Mouse (Mus musculus) myocyte (in vitro differentiated cells): ENCODE measurements around the gene Tspan18.

ENCODE experiments used
- CEBPB ChIP-seq: IDR thresholded peaks from 2 replicates; pipeline ENCODE4 v1.6.1; 2011; ENCODE audit warnings: mild to moderate bottlenecking, moderate library complexity; ENCODE audit not compliant: poor library complexity, insufficient read depth, severe bottlenecking
- E2F4 ChIP-seq: IDR thresholded peaks from one replicate; pipeline ENCODE4 v1.6.1; 2011; ENCODE audit warnings: mild to moderate bottlenecking, control low read depth, moderate library complexity; ENCODE audit not compliant: insufficient read depth
- MAX ChIP-seq: IDR thresholded peaks from one replicate; pipeline ENCODE4 v1.6.1; 2011; ENCODE audit warnings: low read depth, mild to moderate bottlenecking, control low read depth
- MYOD1 ChIP-seq, 3 experiments: IDR thresholded peaks; one replicate each; pipeline ENCODE4 v1.6.1; 2011; ENCODE audit warnings: control low read depth in 2 of 3, low read depth in 2 of 3, mild to moderate bottlenecking in 2 of 3, moderate library complexity in 1 of 3; ENCODE audit not compliant: insufficient read length in 2 of 3, control insufficient read depth in 1 of 3
- MYOG ChIP-seq, 3 experiments: IDR thresholded peaks; one replicate each; pipeline ENCODE4 v1.6.1; 2011; ENCODE audit warnings: control low read depth in 2 of 3, low read depth in 2 of 3, mild to moderate bottlenecking in 2 of 3; ENCODE audit not compliant: insufficient read length in 2 of 3, control insufficient read depth in 1 of 3, insufficient read depth in 1 of 3
- POLR2A ChIP-seq: IDR thresholded peaks from one replicate; pipeline ENCODE4 v1.6.1; 2011; ENCODE audit warnings: low read depth, mild to moderate bottlenecking, control low read depth, moderate library complexity; ENCODE audit not compliant: insufficient read length
- POLR2AphosphoS2 ChIP-seq: IDR thresholded peaks from one replicate; pipeline ENCODE4 v1.6.1; 2011; ENCODE audit warnings: low read depth, control low read depth; ENCODE audit not compliant: insufficient read length
- REST ChIP-seq: IDR thresholded peaks from one replicate; pipeline ENCODE4 v1.6.1; 2011; ENCODE audit warnings: mild to moderate bottlenecking, control low read depth, moderate library complexity; ENCODE audit not compliant: insufficient read depth, insufficient read length
- SRF ChIP-seq: IDR thresholded peaks from one replicate; pipeline ENCODE4 v1.6.1; 2011; ENCODE audit warnings: low read depth; ENCODE audit not compliant: control insufficient read depth, insufficient read length
- TCF12 ChIP-seq: IDR thresholded peaks from one replicate; pipeline ENCODE4 v1.6.1; 2011; ENCODE audit warnings: mild to moderate bottlenecking, control low read depth; ENCODE audit not compliant: poor library complexity, insufficient read depth, severe bottlenecking
- TCF3 ChIP-seq: IDR thresholded peaks from one replicate; pipeline ENCODE4 v1.6.1; 2011; ENCODE audit warnings: low read depth, control low read depth; ENCODE audit not compliant: insufficient read length
- USF1 ChIP-seq: IDR thresholded peaks from one replicate; pipeline ENCODE4 v1.6.1; 2011; ENCODE audit warnings: low read depth, mild to moderate bottlenecking, control low read depth, moderate library complexity

DNA sequence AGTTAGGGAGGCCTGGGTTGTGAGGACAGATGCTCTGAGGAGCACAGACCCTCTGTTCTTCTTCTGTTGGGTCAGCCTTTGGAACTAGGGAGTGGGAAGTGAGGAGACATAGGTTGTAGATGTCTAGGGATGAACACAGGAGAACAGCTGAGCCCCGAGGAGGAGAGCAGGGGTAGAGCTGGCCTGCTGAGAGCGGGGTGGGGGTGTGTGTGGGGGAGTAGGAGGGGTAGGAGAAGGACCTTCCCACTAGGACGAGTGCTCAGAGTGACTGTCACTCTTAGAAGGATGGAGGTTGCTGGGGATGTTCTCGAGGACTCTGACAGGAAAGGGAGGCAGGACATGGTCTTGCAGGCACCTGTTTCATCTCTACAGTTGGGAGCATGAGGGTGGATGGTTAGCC, 140.5 kb downstream of the Tspan18 start:
- TF ChIP-seq POLR2A (no peak), USF1 (no peak), E2F4 (no peak), CEBPB (no peak), MAX (no peak), TCF12 (no peak), POLR2AphosphoS2 (no peak), SRF (no peak), TCF3 (no peak), MYOG (IDR thresholded peaks at IDR 0.05; ENCODE audit: control insufficient read depth in 1 of 3, insufficient read depth in 1 of 3, insufficient read length in 2 of 3, low read depth in 2 of 3) (no peak), MYOD1 (IDR thresholded peaks at IDR 0.05; ENCODE audit: control insufficient read depth in 1 of 3, insufficient read length in 2 of 3, low read depth in 2 of 3) (no peak), REST (no peak)
